Mouse (Mus musculus): ENCODE measurements at regions not wholly inside any gene's neighbourhood (a gene's known extent, or its start where the extent isn't known, plus 50 kb on each side); places are given as distances from the start of the nearest gene placed in this dataset.

DNA sequence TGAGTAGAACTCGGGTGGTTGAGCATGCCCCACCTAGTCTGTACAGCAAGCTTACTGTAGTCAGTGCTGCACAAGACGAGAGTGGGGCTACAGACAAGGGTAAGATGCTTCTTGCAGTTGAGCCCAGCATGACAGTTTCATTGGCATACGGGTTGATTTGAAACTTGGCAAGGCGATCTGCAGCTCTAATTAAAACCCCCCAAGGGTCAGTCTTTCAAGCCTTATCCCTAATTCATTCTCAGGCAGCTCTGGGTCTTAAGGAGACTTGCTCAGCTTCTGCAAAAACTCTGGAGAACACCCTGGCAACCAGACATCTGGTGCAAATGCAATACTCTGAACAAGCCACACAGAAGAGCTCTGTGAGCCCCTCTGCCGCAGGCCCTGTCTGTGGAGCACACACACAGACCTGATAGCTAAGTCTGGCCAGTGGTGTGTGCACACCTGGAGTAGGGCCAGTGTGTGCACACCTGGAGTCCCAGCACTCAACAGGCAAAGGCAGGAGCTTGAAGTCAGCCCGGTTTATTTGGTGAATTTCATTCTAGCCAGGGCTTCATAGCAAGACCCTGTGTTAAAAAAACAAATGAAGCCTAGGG lies 50.3 kb upstream of the Kras start:
- 65% methylated on average over 6 of the region's 6 CpGs for WGBS
- no peaks in the 10 kb centered on the region for H3K27me3 ChIP-seq (ENCODE audit: control insufficient read depth, insufficient read depth, low read length)
- H3K4me2 ChIP-seq (replicated peaks; ENCODE audit: low read depth, low read length), result no peak overlapping the region
- H3K9ac ChIP-seq (replicated peaks; ENCODE audit: low read depth, low read length), result no peak overlapping the region
- H3K27ac ChIP-seq (ENCODE audit: low read length), result no peak overlapping the region
- no peaks in the 10 kb centered on the region for H3K36me3 ChIP-seq (ENCODE audit: control insufficient read depth, insufficient read depth, low read length)
- H3K4me3 ChIP-seq (ENCODE audit: low read depth, low read length), result no peak overlapping the region
- no peak for ATAC-seq (ENCODE audit: insufficient number of reproducible peaks, insufficient read depth, low FRiP score, low read depth)
- peaks cover 9% of the 10 kb centered on the region for H3K4me1 ChIP-seq (ENCODE audit: control insufficient read depth, insufficient read depth, low read length)
- no peaks in the 10 kb centered on the region for H3K9me3 ChIP-seq (ENCODE audit: control insufficient read depth, low read depth, low read length)
